Mouse (Mus musculus): ENCODE measurements around the gene Gfi1. TPM values are rescaled to one million over a fixed set of nuclear protein-coding genes. Genes with fewer than 3 reads are reported as not detected.

Gfi1 gene
- polyA plus RNA-seq, 1 experiment from 2014 or later = not detected

DNA sequence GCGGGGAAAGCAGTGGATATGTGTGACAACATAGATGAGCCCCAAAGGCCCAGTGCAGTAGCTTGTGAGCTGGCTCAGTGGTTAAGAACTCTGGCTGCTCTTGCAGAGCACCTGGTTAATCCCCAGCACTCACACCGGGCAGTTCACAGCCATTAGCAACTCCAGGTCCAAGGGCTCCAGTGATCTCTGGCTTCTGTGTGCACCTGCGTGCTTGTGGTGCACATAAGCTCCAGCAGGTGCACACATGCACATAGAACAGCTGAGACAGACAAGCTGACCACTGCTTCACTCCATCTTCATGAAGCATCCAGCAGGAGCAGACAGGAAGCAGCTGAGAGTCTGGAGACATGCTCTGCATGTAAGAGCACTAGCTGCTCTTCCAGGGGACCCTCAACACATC is 12.5 kb upstream of the Gfi1 start:
- WGBS = 93% methylated on average over 3 of the region's 3 CpGs
- no peak overlapping the region for H3K27ac ChIP-seq (replicated peaks)
- H3K36me3 ChIP-seq = no peaks in the 10 kb centered on the region
- H3K4me1 ChIP-seq (replicated peaks) = no peaks in the 10 kb centered on the region
- no peak overlapping the region for H3K9ac ChIP-seq
- H3K4me3 ChIP-seq = no peak overlapping the region
- no peaks in the 10 kb centered on the region for H3K27me3 ChIP-seq
- no peak for ATAC-seq (ENCODE audit: low FRiP score, low read depth)
- H3K4me2 ChIP-seq = no peak overlapping the region
- no peaks in the 10 kb centered on the region for H3K9me3 ChIP-seq

- H3K9me3 ChIP-seq = no peaks in the 10 kb centered on the region
- H3K9ac ChIP-seq = no peak overlapping the region
- no peak overlapping the region for H3K4me2 ChIP-seq
- ATAC-seq (ENCODE audit: low FRiP score, low read depth) = no peak
- H3K4me3 ChIP-seq = no peak overlapping the region
- H3K27me3 ChIP-seq = peaks cover 3% of the 10 kb centered on the region; the same call in 1 of the 2 replicates
- no peaks in the 10 kb centered on the region for H3K36me3 ChIP-seq
- WGBS = 92% methylated on average over 5 of the region's 5 CpGs
- H3K27ac ChIP-seq (replicated peaks) = no peak overlapping the region
- no peaks in the 10 kb centered on the region for H3K4me1 ChIP-seq (replicated peaks)
Observed at GRCm38 (mm10) chr5:107736171-107736570, 10.3 kb upstream of the Gfi1 start.

GRCm38 (mm10) chr5:107731844-107732243 is 6.0 kb upstream of the Gfi1 start:
- Histone ChIP-seq H3K36me3 (no peaks in the 10 kb centered on the region), H3K4me1 (replicated peaks) (peaks cover 1% of the 10 kb centered on the region; the same call in 1 of the 2 replicates), H3K4me2 (no peak overlapping the region), H3K9me3 (no peaks in the 10 kb centered on the region), H3K4me3 (no peak overlapping the region), H3K27ac (replicated peaks) (no peak overlapping the region), H3K9ac (no peak overlapping the region), H3K27me3 (peaks cover 37% of the 10 kb centered on the region)
- ATAC-seq (ENCODE audit: low FRiP score, low read depth) = no peak
- 36% methylated on average over 2 of the region's 2 CpGs for WGBS

DNA sequence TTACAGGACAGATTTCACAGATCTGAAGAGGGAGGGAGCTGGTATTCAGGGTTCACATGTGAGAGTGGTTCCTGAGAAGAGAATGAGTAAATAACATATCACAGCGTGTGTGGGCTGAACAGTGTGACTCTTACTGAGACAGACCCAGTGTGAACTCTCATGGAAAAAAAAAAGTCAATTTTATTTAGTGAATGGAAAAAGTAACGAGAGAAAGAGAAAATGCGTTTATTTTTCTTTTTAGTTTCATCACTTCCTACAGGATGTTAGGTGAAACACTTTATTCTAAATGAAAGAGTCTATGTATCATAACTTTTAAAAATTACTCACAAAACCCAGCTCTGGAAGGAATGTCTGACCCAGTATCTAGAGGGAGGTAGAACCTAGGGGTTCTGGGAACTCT is 5.6 kb upstream of the Gfi1 start:
- Histone ChIP-seq H3K9ac (no peak overlapping the region), H3K9me3 (no peaks in the 10 kb centered on the region), H3K4me2 (no peak overlapping the region), H3K27me3 (peaks cover 42% of the 10 kb centered on the region), H3K27ac (replicated peaks) (no peak overlapping the region), H3K4me1 (replicated peaks) (peaks cover 5% of the 10 kb centered on the region), H3K36me3 (no peaks in the 10 kb centered on the region), H3K4me3 (no peak overlapping the region)
- no peak for ATAC-seq (ENCODE audit: low FRiP score, low read depth)
- 55% methylated on average over 3 of the region's 3 CpGs for WGBS

- Histone ChIP-seq H3K36me3 (no peaks in the 10 kb centered on the region), H3K4me3 (peak overlapping the region; percentile 17; the same call in 1 of the 2 replicates), H3K27ac (replicated peaks) (no peak overlapping the region), H3K4me1 (replicated peaks) (peaks cover 39% of the 10 kb centered on the region), H3K4me2 (peak overlapping the region; percentile 48), H3K9me3 (no peaks in the 10 kb centered on the region), H3K9ac (no peak overlapping the region), H3K27me3 (peaks cover 69% of the 10 kb centered on the region)
- 21% methylated on average over 12 of the region's 12 CpGs for WGBS
- no peak for ATAC-seq (ENCODE audit: low FRiP score, low read depth)
Observed at GRCm38 (mm10) chr5:107727007-107727402, 1.2 kb upstream of the Gfi1 start.

DNA sequence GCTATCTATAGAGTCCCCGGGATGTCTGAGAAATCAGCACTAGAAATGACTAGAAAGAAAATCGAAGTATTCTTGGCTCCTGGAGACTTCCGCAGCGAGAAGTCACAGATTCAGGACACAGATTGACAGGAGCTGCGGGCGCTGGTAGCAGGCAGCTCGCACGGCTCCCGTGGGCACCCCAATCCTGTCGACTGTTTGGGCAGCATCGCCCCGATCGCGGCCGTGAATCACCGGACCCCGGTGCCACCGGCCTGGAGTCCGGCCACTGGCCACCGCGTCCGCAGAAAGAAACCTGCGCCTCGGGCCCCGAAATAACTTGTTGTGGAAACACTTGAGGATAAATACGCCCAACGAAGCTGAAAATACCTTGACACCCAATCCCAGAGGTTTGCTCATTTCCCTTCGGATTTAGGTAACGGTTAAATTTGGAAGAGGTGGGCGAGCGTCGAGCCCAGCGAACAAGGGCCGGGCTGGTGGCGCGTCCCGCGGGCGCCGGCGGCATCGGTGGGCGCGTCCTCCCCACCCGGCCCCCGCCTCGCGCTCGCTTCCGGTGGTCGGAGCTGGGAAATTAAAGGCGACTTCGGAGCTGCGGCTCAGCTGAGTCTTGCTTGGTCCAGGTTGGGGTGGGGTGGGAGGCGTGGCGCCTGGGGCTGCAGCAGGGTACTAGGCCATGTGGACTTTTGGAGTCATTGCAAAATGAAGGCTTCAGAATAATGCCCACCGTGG is 608 bp upstream of the Gfi1 start:
- WGBS = under 1% methylated on average over 57 of the region's 57 CpGs
- H3K9ac ChIP-seq = no peak overlapping the region
- peaks cover 75% of the 10 kb centered on the region for H3K27me3 ChIP-seq
- peak overlapping the region; percentile 48 for H3K4me2 ChIP-seq
- no peaks in the 10 kb centered on the region for H3K9me3 ChIP-seq
- no peak for ATAC-seq (ENCODE audit: low FRiP score, low read depth)
- H3K4me3 ChIP-seq = peak overlapping the region; percentile 17
- H3K36me3 ChIP-seq = no peaks in the 10 kb centered on the region
- no peak overlapping the region for H3K27ac ChIP-seq (replicated peaks)
- H3K4me1 ChIP-seq (replicated peaks) = peaks cover 43% of the 10 kb centered on the region

DNA sequence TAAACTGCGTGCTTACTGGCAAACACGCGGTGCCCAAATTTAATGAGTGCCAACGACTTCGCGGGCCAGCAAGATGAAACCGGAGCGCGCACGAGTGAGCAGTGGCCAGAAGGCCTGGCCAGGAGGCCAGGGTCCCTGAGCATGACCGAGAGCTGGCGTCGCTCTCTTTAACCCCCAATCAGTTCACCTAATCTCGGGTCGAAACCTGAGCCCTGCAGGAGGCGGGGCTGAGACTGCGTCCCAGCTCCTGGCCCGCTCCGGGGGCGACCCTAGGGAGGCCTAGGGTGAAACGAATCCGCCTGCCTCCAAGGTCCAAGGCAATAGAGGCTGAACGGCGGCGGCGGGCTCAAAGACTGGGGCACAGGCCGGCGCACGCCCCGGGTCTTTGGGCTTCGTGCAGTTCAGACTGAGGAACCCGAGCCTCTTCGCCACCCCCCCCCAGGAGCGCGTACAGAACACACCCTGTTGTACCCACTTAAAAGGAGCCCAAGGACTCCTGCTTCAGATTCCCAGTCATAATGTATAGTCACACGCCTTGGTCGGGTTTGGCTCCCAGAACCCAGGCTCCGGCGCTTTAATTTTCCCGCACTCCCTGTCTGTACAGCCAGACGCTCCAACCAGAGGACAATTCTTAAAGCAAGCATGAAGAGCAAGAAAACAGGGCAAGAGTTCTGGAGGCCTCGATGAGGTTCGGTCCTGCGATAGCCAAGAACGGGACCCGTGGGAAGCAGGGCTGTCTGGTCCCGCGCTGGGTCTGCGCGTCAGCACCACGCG is 988 bp downstream of the Gfi1 start:
- Histone ChIP-seq H3K27me3 (peaks cover 74% of the 10 kb centered on the region), H3K36me3 (no peaks in the 10 kb centered on the region), H3K27ac (replicated peaks) (no peak overlapping the region), H3K9me3 (no peaks in the 10 kb centered on the region), H3K4me2 (peak overlapping the region; percentile 48), H3K4me3 (peak overlapping the region; percentile 9), H3K4me1 (replicated peaks) (peaks cover 53% of the 10 kb centered on the region), H3K9ac (no peak overlapping the region)
- WGBS = 1% methylated on average over 52 of the region's 52 CpGs
- ATAC-seq (ENCODE audit: low FRiP score, low read depth) = peak; percentile 24; the same call in 1 of the 2 replicates

DNA sequence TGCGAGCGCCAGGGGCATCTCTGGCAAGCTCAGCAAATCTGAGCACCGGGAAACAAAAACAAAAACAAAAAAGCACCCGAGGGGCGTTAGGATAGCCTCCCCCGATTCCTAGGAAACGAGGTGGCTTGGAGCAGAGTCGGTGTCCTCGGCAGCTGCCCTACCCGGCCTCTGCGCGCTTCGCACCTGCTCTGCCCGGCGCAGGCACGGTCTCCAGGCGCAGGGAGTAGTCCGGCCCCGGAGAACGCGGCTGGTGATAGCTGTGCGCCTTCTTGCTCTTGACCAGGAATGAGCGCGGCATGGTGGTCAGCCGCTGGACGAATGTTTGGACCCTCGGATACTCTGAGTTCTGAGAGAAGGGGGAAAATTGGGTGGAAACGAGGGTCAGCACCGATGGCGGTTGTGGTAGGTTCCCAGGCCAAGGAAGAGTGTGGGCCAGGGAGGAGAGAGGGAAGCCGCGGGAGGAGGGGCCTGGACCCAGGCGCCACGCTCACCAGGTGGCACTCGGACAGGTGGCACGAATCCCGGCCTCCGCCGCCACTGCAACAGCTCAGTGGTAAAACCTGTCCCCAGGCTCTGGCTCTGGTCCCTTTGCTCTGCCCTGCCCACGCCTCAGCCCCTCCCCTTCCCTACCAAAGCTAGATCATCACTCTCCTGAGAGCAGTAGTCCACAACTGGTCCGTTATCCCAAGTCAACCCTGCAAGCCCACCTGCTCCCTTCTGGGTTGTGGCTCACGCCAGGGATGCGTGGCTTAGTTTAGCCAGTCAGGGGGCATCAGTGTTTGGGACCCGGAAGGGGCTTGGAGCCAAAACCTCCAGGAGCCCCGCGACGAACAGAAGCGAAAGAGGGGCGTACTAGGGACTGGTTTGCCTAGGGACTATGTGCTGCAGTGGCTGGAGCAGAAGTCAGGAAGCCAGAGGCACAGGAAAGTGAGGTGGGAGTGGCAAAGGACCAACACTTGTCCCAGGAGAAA is 2.0 kb downstream of the Gfi1 start:
- no peak for ATAC-seq (ENCODE audit: low FRiP score, low read depth)
- WGBS = under 1% methylated on average over 49 of the region's 49 CpGs
- no peaks in the 10 kb centered on the region for H3K9me3 ChIP-seq
- H3K9ac ChIP-seq = no peak overlapping the region
- peaks cover 79% of the 10 kb centered on the region for H3K27me3 ChIP-seq
- no peaks in the 10 kb centered on the region for H3K36me3 ChIP-seq
- H3K4me2 ChIP-seq = peak overlapping the region; percentile 12
- peak overlapping the region; percentile 15 for H3K4me3 ChIP-seq
- no peak overlapping the region for H3K27ac ChIP-seq (replicated peaks)
- peaks cover 53% of the 10 kb centered on the region for H3K4me1 ChIP-seq (replicated peaks)

- Histone ChIP-seq H3K4me1 (replicated peaks) (peaks cover 53% of the 10 kb centered on the region), H3K27ac (replicated peaks) (no peak overlapping the region), H3K27me3 (peaks cover 78% of the 10 kb centered on the region), H3K4me3 (peak overlapping the region; percentile 15), H3K4me2 (peak overlapping the region; percentile 12), H3K9me3 (no peaks in the 10 kb centered on the region), H3K36me3 (no peaks in the 10 kb centered on the region), H3K9ac (no peak overlapping the region)
- WGBS = 1% methylated on average over 34 of the region's 34 CpGs
- no peak for ATAC-seq (ENCODE audit: low FRiP score, low read depth)
Observed at GRCm38 (mm10) chr5:107722661-107723532, 2.9 kb downstream of the Gfi1 start.

DNA sequence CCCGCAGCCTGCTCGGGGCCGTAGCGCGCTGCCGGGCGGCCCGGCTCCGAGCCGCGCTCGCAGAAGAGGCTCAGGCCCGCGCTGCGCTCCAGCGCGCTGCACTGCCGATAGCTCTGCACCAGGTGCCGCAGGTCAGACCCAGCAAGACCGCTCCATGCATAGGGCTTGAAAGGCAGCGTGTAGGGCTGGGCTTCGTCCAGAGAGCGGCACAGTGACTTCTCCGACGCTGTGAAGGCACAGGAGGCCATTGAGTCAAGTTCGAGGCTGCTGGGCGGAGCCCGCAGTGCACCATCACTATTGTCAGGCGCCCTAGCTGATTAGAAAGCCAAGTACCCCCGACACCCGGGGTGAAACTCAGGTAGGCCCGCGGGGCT is 4.2 kb downstream of the Gfi1 start:
- H3K4me1 ChIP-seq (replicated peaks) = peaks cover 49% of the 10 kb centered on the region
- WGBS = under 1% methylated on average over 33 of the region's 33 CpGs
- peak; percentile 43; the same call in 1 of the 2 replicates for ATAC-seq (ENCODE audit: low FRiP score, low read depth)

More for the DNA sequence above, 4.2 kb downstream of the Gfi1 start:
- Histone ChIP-seq H3K4me2 (peak overlapping the region; percentile 66), H3K9me3 (no peaks in the 10 kb centered on the region), H3K9ac (no peak overlapping the region), H3K27me3 (peaks cover 80% of the 10 kb centered on the region), H3K36me3 (no peaks in the 10 kb centered on the region), H3K27ac (replicated peaks) (no peak overlapping the region), H3K4me3 (peak overlapping the region; percentile 35)

Measured in hindbrain, embryonic 15.5 days (tissue).